Mouse (Mus musculus): ENCODE data around the gene Tomm70a. TPM values are rescaled to one million over a fixed set of nuclear protein-coding genes. Genes with fewer than 3 reads are reported as not detected.

Tomm70a gene
- total and polyA plus RNA-seq, 2 experiments from 2014 or later = 35.7 to 53.5 TPM

GRCm38 (mm10) chr16:57155899-57156298 is 34.4 kb downstream of the Tomm70a start:
- Histone ChIP-seq H3K4me2 (ENCODE audit: low read depth, low read length) (no peak overlapping the region), H3K36me3 (replicated peaks; ENCODE audit: control insufficient read depth, insufficient read depth, low read length) (peaks cover 70% of the 10 kb centered on the region), H3K9me3 (replicated peaks; ENCODE audit: control insufficient read depth, low read length) (no peaks in the 10 kb centered on the region), H3K27ac (ENCODE audit: low read depth) (no peak overlapping the region), H3K4me1 (ENCODE audit: control insufficient read depth, insufficient read depth) (no peaks in the 10 kb centered on the region), H3K9ac (replicated peaks; ENCODE audit: low read depth, low read length) (no peak overlapping the region), H3K4me3 (ENCODE audit: low read depth, low read length) (no peak overlapping the region), H3K27me3 (ENCODE audit: control insufficient read depth, insufficient read depth, low read length) (no peaks in the 10 kb centered on the region)
- DNase-seq (ENCODE audit: low spot score) (no peak), ATAC-seq (ENCODE audit: insufficient read depth, low read depth) (no peak)
- no peak for TF ChIP-seq EP300 (IDR thresholded peaks at IDR 0.05; ENCODE audit: low read depth)
- no peak for TF ChIP-seq CTCF (IDR thresholded peaks at IDR 0.05; ENCODE audit: low read depth)

GRCm38 (mm10) chr16:57157076-57157475 is 35.6 kb downstream of the Tomm70a start:
- Histone ChIP-seq H3K4me3 (ENCODE audit: low read depth, low read length) (no peak overlapping the region), H3K9ac (replicated peaks; ENCODE audit: low read depth, low read length) (no peak overlapping the region), H3K36me3 (replicated peaks; ENCODE audit: control insufficient read depth, insufficient read depth, low read length) (peaks cover 65% of the 10 kb centered on the region), H3K4me2 (ENCODE audit: low read depth, low read length) (no peak overlapping the region), H3K9me3 (replicated peaks; ENCODE audit: control insufficient read depth, low read length) (no peaks in the 10 kb centered on the region), H3K27ac (ENCODE audit: low read depth) (no peak overlapping the region), H3K27me3 (ENCODE audit: control insufficient read depth, insufficient read depth, low read length) (no peaks in the 10 kb centered on the region), H3K4me1 (ENCODE audit: control insufficient read depth, insufficient read depth) (no peaks in the 10 kb centered on the region)
- 87% methylated on average over 4 of the region's 4 CpGs for WGBS
- ATAC-seq (ENCODE audit: insufficient read depth, low read depth) (no peak), DNase-seq (ENCODE audit: low spot score) (no peak)
- no peak for TF ChIP-seq EP300 (IDR thresholded peaks at IDR 0.05; ENCODE audit: low read depth)
- no peak for TF ChIP-seq CTCF (IDR thresholded peaks at IDR 0.05; ENCODE audit: low read depth)

GRCm38 (mm10) chr16:57157728-57158127 is 36.2 kb downstream of the Tomm70a start:
- no peak for TF ChIP-seq EP300 (IDR thresholded peaks at IDR 0.05; ENCODE audit: low read depth)
- Histone ChIP-seq H3K9me3 (replicated peaks; ENCODE audit: control insufficient read depth, low read length) (no peaks in the 10 kb centered on the region), H3K27me3 (ENCODE audit: control insufficient read depth, insufficient read depth, low read length) (no peaks in the 10 kb centered on the region), H3K4me2 (ENCODE audit: low read depth, low read length) (no peak overlapping the region), H3K27ac (ENCODE audit: low read depth) (no peak overlapping the region), H3K4me1 (ENCODE audit: control insufficient read depth, insufficient read depth) (no peaks in the 10 kb centered on the region), H3K36me3 (replicated peaks; ENCODE audit: control insufficient read depth, insufficient read depth, low read length) (peaks cover 60% of the 10 kb centered on the region), H3K9ac (replicated peaks; ENCODE audit: low read depth, low read length) (no peak overlapping the region), H3K4me3 (ENCODE audit: low read depth, low read length) (no peak overlapping the region)
- 59% methylated on average over 4 of the region's 4 CpGs for WGBS
- ATAC-seq (ENCODE audit: insufficient read depth, low read depth) = no peak
- DNase-seq (ENCODE audit: low spot score) = no peak

- ATAC-seq (ENCODE audit: insufficient read depth, low read depth) = no peak
- Histone ChIP-seq H3K4me1 (ENCODE audit: control insufficient read depth, insufficient read depth) (no peaks in the 10 kb centered on the region), H3K27ac (ENCODE audit: low read depth) (no peak overlapping the region), H3K4me3 (ENCODE audit: low read depth, low read length) (no peak overlapping the region), H3K9me3 (replicated peaks; ENCODE audit: control insufficient read depth, low read length) (no peaks in the 10 kb centered on the region), H3K9ac (replicated peaks; ENCODE audit: low read depth, low read length) (no peak overlapping the region), H3K36me3 (replicated peaks; ENCODE audit: control insufficient read depth, insufficient read depth, low read length) (peaks cover 57% of the 10 kb centered on the region), H3K4me2 (ENCODE audit: low read depth, low read length) (no peak overlapping the region), H3K27me3 (ENCODE audit: control insufficient read depth, insufficient read depth, low read length) (no peaks in the 10 kb centered on the region)
- WGBS = 47% methylated on average over 7 of the region's 7 CpGs
- no peak for DNase-seq (ENCODE audit: low spot score)
- TF ChIP-seq CTCF (IDR thresholded peaks at IDR 0.05; ENCODE audit: low read depth) (no peak), EP300 (IDR thresholded peaks at IDR 0.05; ENCODE audit: low read depth) (no peak)
Measured at GRCm38 (mm10) chr16:57159835-57160234, 38.3 kb downstream of the Tomm70a start.

- H3K4me2 ChIP-seq (ENCODE audit: low read depth, low read length) = no peak overlapping the region
- no peak overlapping the region for H3K27ac ChIP-seq (ENCODE audit: low read depth)
- H3K4me1 ChIP-seq (ENCODE audit: control insufficient read depth, insufficient read depth) = no peaks in the 10 kb centered on the region
- WGBS = 86% methylated on average over 5 of the region's 5 CpGs
- DNase-seq (ENCODE audit: low spot score) = no peak
- H3K27me3 ChIP-seq (ENCODE audit: control insufficient read depth, insufficient read depth, low read length) = no peaks in the 10 kb centered on the region
- peaks cover 33% of the 10 kb centered on the region for H3K36me3 ChIP-seq (replicated peaks; ENCODE audit: control insufficient read depth, insufficient read depth, low read length)
- H3K9me3 ChIP-seq (replicated peaks; ENCODE audit: control insufficient read depth, low read length) = no peaks in the 10 kb centered on the region
- H3K9ac ChIP-seq (replicated peaks; ENCODE audit: low read depth, low read length) = no peak overlapping the region
- no peak overlapping the region for H3K4me3 ChIP-seq (ENCODE audit: low read depth, low read length)
- TF ChIP-seq EP300 (IDR thresholded peaks at IDR 0.05; ENCODE audit: low read depth) = no peak
- TF ChIP-seq CTCF (IDR thresholded peaks at IDR 0.05; ENCODE audit: low read depth) = no peak
- ATAC-seq (ENCODE audit: insufficient read depth, low read depth) = no peak
Measured at GRCm38 (mm10) chr16:57162841-57163240, 41.3 kb downstream of the Tomm70a start.

GRCm38 (mm10) chr16:57163694-57164093 is 42.2 kb downstream of the Tomm70a start:
- Histone ChIP-seq H3K4me3 (ENCODE audit: low read depth, low read length) (no peak overlapping the region), H3K9me3 (replicated peaks; ENCODE audit: control insufficient read depth, low read length) (no peaks in the 10 kb centered on the region), H3K36me3 (replicated peaks; ENCODE audit: control insufficient read depth, insufficient read depth, low read length) (peaks cover 26% of the 10 kb centered on the region), H3K4me1 (ENCODE audit: control insufficient read depth, insufficient read depth) (no peaks in the 10 kb centered on the region), H3K27me3 (ENCODE audit: control insufficient read depth, insufficient read depth, low read length) (no peaks in the 10 kb centered on the region), H3K27ac (ENCODE audit: low read depth) (no peak overlapping the region), H3K4me2 (ENCODE audit: low read depth, low read length) (no peak overlapping the region), H3K9ac (replicated peaks; ENCODE audit: low read depth, low read length) (no peak overlapping the region)
- DNase-seq (ENCODE audit: low spot score) (no peak), ATAC-seq (ENCODE audit: insufficient read depth, low read depth) (no peak)
- TF ChIP-seq CTCF (IDR thresholded peaks at IDR 0.05; ENCODE audit: low read depth) (no peak), EP300 (IDR thresholded peaks at IDR 0.05; ENCODE audit: low read depth) (no peak)
- 87% methylated on average over 1 of the region's 1 CpGs for WGBS
